Mouse (Mus musculus): ENCODE results near the gene Fgf4. TPM values are rescaled to one million over a fixed set of nuclear protein-coding genes. Genes with fewer than 3 reads are reported as not detected.
"Not testable (repeated sequence)": the region's sequence is repeated elsewhere in the genome, so short reads cannot be mapped to it uniquely, and the experiment has no call there.

Gene Fgf4
- total RNA-seq, 2 experiments from 2014 or later, result not detected

GRCm38 (mm10) chr7:144863196-144863595 is 16.0 kb downstream of the Fgf4 start:
- intact Hi-C loops (cut with DNase I), result no loop called here
- no peak for DNase-seq (ENCODE audit: low spot score in 2 of 2)

DNA sequence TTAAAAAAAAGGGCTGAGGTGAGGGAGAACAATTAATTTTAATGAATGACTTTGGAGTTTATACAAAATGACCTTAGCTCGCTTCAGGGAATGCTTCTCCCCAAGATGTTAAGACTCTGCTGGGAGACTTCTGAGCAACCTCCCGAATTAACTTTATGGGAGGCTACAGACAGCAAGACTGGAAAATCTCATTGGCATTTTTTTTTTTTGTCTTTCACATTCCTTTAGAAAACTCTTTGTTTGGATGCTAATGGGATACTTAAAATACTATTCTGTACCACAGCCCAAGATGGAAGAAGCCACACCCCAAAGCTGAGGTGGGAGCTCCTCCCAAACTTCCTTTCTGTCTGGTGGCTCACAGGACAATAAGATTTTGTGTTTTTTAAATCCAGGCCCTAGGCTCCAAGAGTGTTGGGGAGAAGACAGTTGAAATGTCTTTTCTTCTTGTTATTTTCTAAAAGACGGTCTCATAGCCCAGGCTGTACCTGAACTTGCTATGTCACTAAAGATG is 17.0 kb downstream of the Fgf4 start:
- no peak for DNase-seq (ENCODE audit: low spot score in 2 of 2)
- intact Hi-C loops (cut with DNase I), result no loop called here

GRCm38 (mm10) chr7:144867161-144867560 is 20.0 kb downstream of the Fgf4 start:
- intact Hi-C loops (cut with DNase I), result no loop called here
- no peak for DNase-seq (ENCODE audit: low spot score in 2 of 2)

DNA sequence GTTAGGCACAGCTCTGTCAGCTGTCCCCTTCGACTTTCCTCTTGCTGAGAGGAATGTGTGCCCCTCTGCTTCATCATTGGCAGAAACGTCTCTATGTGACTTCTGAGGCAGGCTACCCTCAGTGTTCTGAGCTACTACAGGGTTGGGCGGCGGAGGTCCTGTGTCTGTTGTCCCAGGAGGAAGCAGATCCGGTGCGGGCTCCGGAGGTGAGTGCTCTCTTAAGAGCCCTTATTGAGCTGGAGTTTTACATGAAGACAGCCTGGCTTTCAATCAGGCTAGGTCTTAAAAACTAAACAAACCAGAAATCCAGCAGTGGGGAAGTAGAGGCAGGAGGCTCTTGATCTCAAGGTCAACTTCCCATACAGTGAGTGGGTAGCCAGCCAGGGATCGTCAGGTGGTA is 20.4 kb downstream of the Fgf4 start:
- DNase-seq (ENCODE audit: low spot score in 2 of 2), result no peak
- intact Hi-C loops (cut with DNase I), result no loop called here

DNA sequence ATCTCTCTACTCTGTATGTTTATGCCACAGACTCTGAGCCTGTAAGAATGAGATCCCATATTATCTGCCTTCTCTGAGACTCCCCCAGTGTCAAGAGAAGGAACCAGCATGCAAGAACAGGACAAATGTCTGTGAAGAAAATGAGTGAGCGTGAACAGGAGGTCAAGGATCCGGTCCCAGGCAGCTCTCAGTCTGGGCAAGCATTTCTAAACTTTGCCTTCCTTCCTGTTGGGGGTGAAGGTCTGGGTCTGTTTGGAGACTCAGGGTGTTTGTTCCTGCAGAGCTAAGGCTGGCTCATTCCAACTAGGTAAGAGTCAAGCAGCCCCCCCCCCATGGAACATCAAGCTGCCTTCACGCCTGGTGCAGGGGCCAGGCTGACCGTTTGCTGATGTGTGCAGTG is 25.3 kb downstream of the Fgf4 start:
- no peak for DNase-seq (ENCODE audit: low spot score in 2 of 2)
- intact Hi-C loops (cut with DNase I), result no loop called here

DNA sequence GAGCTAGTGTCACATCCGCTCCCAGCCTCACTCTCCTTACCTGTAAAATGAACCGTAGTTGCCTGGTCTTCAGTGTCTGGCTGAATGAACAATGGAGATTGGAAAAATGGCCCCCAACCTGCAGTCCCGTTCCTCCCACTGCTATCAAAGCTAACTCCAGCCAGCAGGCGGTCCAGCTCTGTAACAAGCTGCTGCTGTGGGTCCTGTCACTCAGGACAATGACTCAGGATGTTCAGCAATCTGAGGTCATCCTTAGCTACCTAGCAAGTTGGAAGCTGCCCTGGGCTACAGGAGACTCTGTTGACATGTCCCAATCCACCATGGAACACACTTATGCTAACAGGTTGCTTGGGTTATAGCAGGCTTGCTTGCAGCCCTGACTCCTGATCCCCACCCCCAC is 26.0 kb downstream of the Fgf4 start:
- intact Hi-C loops (cut with DNase I), result no loop called here
- no peak for DNase-seq (ENCODE audit: low spot score in 2 of 2)

- intact Hi-C loops (cut with DNase I), result no loop called here
- DNase-seq (ENCODE audit: low spot score in 2 of 2), result no peak
Measured at GRCm38 (mm10) chr7:144874226-144874625, 27.1 kb downstream of the Fgf4 start.

- no peak for DNase-seq (ENCODE audit: low spot score in 2 of 2)
- intact Hi-C loops (cut with DNase I), result no loop called here
Measured at GRCm38 (mm10) chr7:144878401-144878800, 31.2 kb downstream of the Fgf4 start.

- DNase-seq (ENCODE audit: low spot score in 2 of 2), result no peak
- intact Hi-C loops (cut with DNase I), result no loop called here
Measured at GRCm38 (mm10) chr7:144883106-144883505, 35.9 kb downstream of the Fgf4 start.

DNA sequence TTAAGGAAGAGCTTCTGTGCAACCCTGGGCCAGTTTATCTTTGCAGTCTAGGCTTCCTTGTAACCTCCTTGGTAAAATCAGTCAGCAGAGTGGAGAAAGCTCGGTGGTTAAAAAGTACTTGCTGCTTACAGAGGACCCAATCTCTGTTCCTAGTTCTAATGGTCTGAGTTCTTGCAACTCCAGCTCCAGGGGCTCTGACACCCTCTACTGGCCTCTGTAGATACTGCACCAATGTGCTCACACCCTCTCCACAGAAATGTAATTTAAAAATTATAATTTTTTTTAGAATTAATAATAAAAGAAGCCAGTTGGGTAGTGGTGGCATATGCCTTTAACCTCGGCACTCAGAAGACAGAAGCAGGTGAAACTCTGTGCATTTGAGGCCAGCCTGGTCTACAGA is 40.5 kb downstream of the Fgf4 start:
- intact Hi-C loops (cut with DNase I), result no loop called here
- DNase-seq (ENCODE audit: low spot score in 2 of 2), result no peak

- no peak for DNase-seq (ENCODE audit: low spot score in 2 of 2)
- intact Hi-C loops (cut with DNase I), result no loop called here
Measured at GRCm38 (mm10) chr7:144888564-144889299, 41.6 kb downstream of the Fgf4 start.

- DNase-seq (ENCODE audit: low spot score in 2 of 2); intact Hi-C loops (cut with DNase I): not testable (repeated sequence)
Measured at GRCm38 (mm10) chr7:144890661-144891060, 43.5 kb downstream of the Fgf4 start.

- peak in 1 of 2 experiments; percentile 49 for DNase-seq (ENCODE audit: low spot score in 2 of 2)
- intact Hi-C loops (cut with DNase I), result no loop called here
Measured at GRCm38 (mm10) chr7:144891863-144892262, 44.7 kb downstream of the Fgf4 start.

- intact Hi-C loops (cut with DNase I), result no loop called here
- DNase-seq (ENCODE audit: low spot score in 2 of 2), result no peak
Measured at GRCm38 (mm10) chr7:144892322-144892721, 45.2 kb downstream of the Fgf4 start.

GRCm38 (mm10) chr7:144894191-144894590 is 47.0 kb downstream of the Fgf4 start:
- intact Hi-C loops (cut with DNase I), result loop anchor here (1.0 kb wide), 1 partner anchor 309 kb away; no protein-coding TSS in a partner anchor
- DNase-seq (ENCODE audit: low spot score in 2 of 2), result peak in 1 of 2 experiments; percentile 34

DNA sequence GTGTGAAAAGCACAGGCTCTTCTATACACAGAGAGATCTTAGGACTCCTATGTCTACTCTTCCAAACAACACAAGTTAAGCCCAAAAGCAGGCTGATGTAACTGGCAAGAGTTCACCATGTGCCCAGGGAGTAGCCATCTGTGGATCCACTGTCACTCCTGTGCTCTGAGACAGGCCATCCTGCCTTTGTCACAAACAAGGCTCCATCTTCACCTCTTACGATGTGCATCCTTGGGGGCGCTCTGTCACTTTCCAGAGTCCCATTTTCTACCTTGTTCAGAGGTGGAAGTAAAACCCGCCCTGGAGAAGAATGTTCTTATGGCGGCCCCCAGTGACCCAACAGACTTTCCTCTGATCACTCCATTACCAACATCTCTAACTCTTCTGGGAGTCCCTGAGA is 47.5 kb downstream of the Fgf4 start:
- no peak for DNase-seq (ENCODE audit: low spot score in 2 of 2)
- intact Hi-C loops (cut with DNase I), result loop anchor here (1.0 kb wide), 2 partner anchors 48 to 309 kb away; no protein-coding TSS in a partner anchor

- DNase-seq (ENCODE audit: low spot score in 2 of 2), result peak; percentile 68
- intact Hi-C loops (cut with DNase I), result loop anchor here (1.0 kb wide), 2 partner anchors 49 to 97 kb away; no protein-coding TSS in a partner anchor
Measured at GRCm38 (mm10) chr7:144895305-144896111, 48.3 kb downstream of the Fgf4 start.

- DNase-seq (ENCODE audit: low spot score in 2 of 2), result no peak
- intact Hi-C loops (cut with DNase I), result loop anchor here (1.0 kb wide), 1 partner anchor 98 kb away; no protein-coding TSS in a partner anchor
Measured at GRCm38 (mm10) chr7:144896294-144897218, 49.4 kb downstream of the Fgf4 start, which contains the start of gene Fgf15. TSS of gene Fgf15 (plus strand) at chr7:144896531.

DNA sequence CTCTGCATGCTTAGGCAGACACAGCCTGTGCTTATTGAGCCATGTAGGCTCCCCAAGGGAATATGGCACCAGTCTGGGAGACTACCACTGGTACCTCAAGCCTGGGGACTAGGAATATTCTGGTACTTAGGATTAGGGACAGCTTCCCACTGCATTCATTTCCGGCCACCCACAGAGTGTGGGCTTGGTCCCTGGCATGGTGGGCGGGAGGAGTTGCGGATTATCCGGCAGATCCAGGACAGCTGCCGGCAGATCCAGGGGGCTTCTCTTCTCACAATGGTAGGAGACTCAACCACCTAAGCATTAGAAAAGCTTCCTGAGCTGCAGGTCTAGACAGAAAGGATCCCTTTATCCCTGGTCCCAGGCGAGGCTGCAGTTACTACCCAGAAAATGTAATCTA is 51.3 kb downstream of the Fgf4 start:
- intact Hi-C loops (cut with DNase I), result no loop called here
- DNase-seq (ENCODE audit: low spot score in 2 of 2), result no peak
